Mouse (Mus musculus) megakaryocyte, embryonic 14.5 days (primary cell): Measurements from ENCODE around the gene Cntnap1.

Experiments used
- FLI1 ChIP-seq: IDR thresholded peaks from 2 replicates; pipeline ENCODE4 v1.6.1; 2012; ENCODE audit warnings: low read length, inconsistent platforms, mixed read lengths
- GATA1 ChIP-seq: IDR thresholded peaks from 3 replicates; pipeline ENCODE4 v1.6.1; 2012; ENCODE audit warnings: mixed read lengths, low read length, inconsistent platforms, borderline replicate concordance

GRCm38 (mm10) chr11:101164351-101164665 is 6.0 kb upstream of the Cntnap1 start:
- TF ChIP-seq FLI1 (no peak), GATA1 (no peak)
